Mouse (Mus musculus): ENCODE results near the gene Gpr182. TPM values are rescaled to one million over a fixed set of nuclear protein-coding genes. Genes with fewer than 3 reads are reported as not detected.
"Not testable (repeated sequence)": the region's sequence is repeated elsewhere in the genome, so short reads cannot be mapped to it uniquely, and the experiment has no call there.

The Gpr182 gene
- polyA plus RNA-seq (2015; fragmentation: Nextera tagmentation; extraction: Ambion mirVana) = 16.1 and 19.0 TPM in 2 replicates

DNA sequence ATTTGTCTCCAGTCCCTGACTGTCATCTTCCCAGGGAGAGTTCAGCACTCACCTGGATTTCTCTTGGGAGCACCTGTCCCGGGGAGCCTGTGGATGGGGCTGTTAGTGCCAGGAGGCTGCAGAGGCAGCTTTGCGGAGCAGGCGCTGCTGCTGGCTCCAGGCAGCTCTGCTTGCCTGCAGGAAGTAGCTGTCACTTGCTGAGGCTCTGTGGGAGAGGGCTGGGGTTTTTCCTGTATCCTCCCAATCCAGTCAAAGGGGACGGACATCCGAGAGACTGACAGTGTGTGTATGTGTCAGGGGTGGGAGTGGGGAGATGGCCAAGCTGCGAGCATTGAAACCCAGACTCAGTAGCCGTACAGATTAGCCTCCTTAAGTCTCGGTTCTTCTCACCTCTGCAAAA, at the start of gene Gpr182:
Gene Gpr182 (minus strand): TSS at position 185 of the 400 bp plus-strand sequence.
- Histone ChIP-seq H3K4me1 (ENCODE audit: control insufficient read depth, insufficient read depth, low read length) (peaks cover 2% of the 10 kb centered on the region; the same call in 1 of the 2 replicates), H3K9me3 (replicated peaks; ENCODE audit: control insufficient read depth, low read length) (no peaks in the 10 kb centered on the region), H3K4me3 (ENCODE audit: low read length) (peak within 1 kb of the TSS; percentile 33), H3K27ac (ENCODE audit: low read length) (peak within 1 kb of the TSS; percentile 17), H3K27me3 (ENCODE audit: control insufficient read depth, insufficient read depth, low read length) (no peaks in the 10 kb centered on the region), H3K36me3 (ENCODE audit: control insufficient read depth, insufficient read depth) (no peaks in the 10 kb centered on the region), H3K4me2 (ENCODE audit: low read depth, low read length) (peak within 1 kb of the TSS; percentile 35), H3K9ac (ENCODE audit: low read length) (peak within 1 kb of the TSS; percentile 60)
- peak; percentile 56; the same call in 1 of the 2 replicates for ATAC-seq (replicated peaks; ENCODE audit: extremely low read depth, insufficient read depth, low FRiP score)
- 39% methylated on average over 8 of the region's 8 CpGs for WGBS

GRCm38 (mm10) chr10:127800891-127801290, 49.4 kb upstream of the Gpr182 start, which contains the start of gene Rdh16:
TSS of gene Rdh16 (plus strand) at chr10:127801152.
- H3K9me3 ChIP-seq (replicated peaks; ENCODE audit: control insufficient read depth, low read length) = no peaks in the 10 kb centered on the region
- no peak for ATAC-seq (replicated peaks; ENCODE audit: extremely low read depth, insufficient read depth, low FRiP score)
- H3K4me1 ChIP-seq (ENCODE audit: control insufficient read depth, insufficient read depth, low read length) = no peaks in the 10 kb centered on the region
- H3K4me3 ChIP-seq (ENCODE audit: low read length) = no peak within 1 kb of the TSS
- 75% methylated on average over 6 of the region's 6 CpGs for WGBS
- no peak within 1 kb of the TSS for H3K9ac ChIP-seq (ENCODE audit: low read length)
- no peak within 1 kb of the TSS for H3K27ac ChIP-seq (ENCODE audit: low read length)
- no peaks in the 10 kb centered on the region for H3K36me3 ChIP-seq (ENCODE audit: control insufficient read depth, insufficient read depth)
- no peak within 1 kb of the TSS for H3K4me2 ChIP-seq (ENCODE audit: low read depth, low read length)
- no peaks in the 10 kb centered on the region for H3K27me3 ChIP-seq (ENCODE audit: control insufficient read depth, insufficient read depth, low read length)

GRCm38 (mm10) chr10:127799295-127799694, 47.8 kb upstream of the Gpr182 start:
- H3K27me3 ChIP-seq (ENCODE audit: control insufficient read depth, insufficient read depth, low read length) = no peaks in the 10 kb centered on the region
- no peaks in the 10 kb centered on the region for H3K4me1 ChIP-seq (ENCODE audit: control insufficient read depth, insufficient read depth, low read length)
- no peak overlapping the region for H3K9ac ChIP-seq (ENCODE audit: low read length)
- no peak overlapping the region for H3K4me3 ChIP-seq (ENCODE audit: low read length)
- H3K9me3 ChIP-seq (replicated peaks; ENCODE audit: control insufficient read depth, low read length) = no peaks in the 10 kb centered on the region
- no peaks in the 10 kb centered on the region for H3K36me3 ChIP-seq (ENCODE audit: control insufficient read depth, insufficient read depth)
- no peak for ATAC-seq (replicated peaks; ENCODE audit: extremely low read depth, insufficient read depth, low FRiP score)
- no peak overlapping the region for H3K27ac ChIP-seq (ENCODE audit: low read length)
- WGBS = 66% methylated on average over 1 of the region's 1 CpGs
- no peak overlapping the region for H3K4me2 ChIP-seq (ENCODE audit: low read depth, low read length)

DNA sequence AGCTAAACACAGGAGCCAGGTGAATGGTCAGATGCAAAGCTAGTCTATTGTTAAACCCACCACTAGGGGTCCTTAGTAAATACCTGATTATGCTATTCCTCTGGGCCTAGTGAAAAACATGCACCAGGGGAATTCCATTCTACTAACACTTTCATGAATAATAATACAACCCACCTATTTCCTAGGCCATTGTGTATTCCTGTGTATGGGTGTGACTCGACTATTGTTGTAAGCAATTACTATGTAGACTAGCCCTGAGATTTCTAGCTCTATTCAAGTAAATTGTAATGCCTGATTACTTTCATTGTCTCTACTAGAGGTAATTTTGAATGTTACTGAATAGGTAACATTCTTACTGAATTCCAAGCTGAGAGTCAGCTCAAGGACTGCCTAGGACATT, 33.9 kb upstream of the Gpr182 start:
- H3K27me3 ChIP-seq (ENCODE audit: control insufficient read depth, insufficient read depth, low read length); H3K9me3 ChIP-seq (replicated peaks; ENCODE audit: control insufficient read depth, low read length); H3K4me1 ChIP-seq (ENCODE audit: control insufficient read depth, insufficient read depth, low read length); H3K4me3 ChIP-seq (ENCODE audit: low read length); H3K9ac ChIP-seq (ENCODE audit: low read length); H3K27ac ChIP-seq (ENCODE audit: low read length); ATAC-seq (replicated peaks; ENCODE audit: extremely low read depth, insufficient read depth, low FRiP score); H3K4me2 ChIP-seq (ENCODE audit: low read depth, low read length); H3K36me3 ChIP-seq (ENCODE audit: control insufficient read depth, insufficient read depth): not testable (repeated sequence)
- 80% methylated on average over 1 of the region's 1 CpGs for WGBS

DNA sequence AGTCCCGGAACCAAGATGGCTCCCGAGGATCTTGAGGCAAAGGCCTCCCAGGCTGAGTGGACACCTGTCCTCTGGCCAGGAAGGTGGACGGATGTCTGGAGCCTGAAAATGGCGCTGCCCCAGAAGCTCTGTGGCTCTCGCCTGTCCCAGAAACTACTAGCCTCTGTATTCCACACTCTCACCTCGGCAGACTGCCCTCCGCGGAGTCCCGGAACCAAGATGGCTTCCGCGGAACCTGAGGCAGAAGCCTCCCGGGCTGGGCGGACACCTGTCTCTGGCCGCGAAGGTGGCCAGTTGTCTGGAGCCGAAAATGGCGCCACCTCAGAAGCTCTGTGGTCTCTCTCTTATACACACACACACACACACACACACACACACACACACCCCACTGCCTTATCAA, 30.8 kb upstream of the Gpr182 start:
- not testable (repeated sequence) for H3K4me2 ChIP-seq (ENCODE audit: low read depth, low read length); H3K9me3 ChIP-seq (replicated peaks; ENCODE audit: control insufficient read depth, low read length); H3K27me3 ChIP-seq (ENCODE audit: control insufficient read depth, insufficient read depth, low read length); ATAC-seq (replicated peaks; ENCODE audit: extremely low read depth, insufficient read depth, low FRiP score); H3K9ac ChIP-seq (ENCODE audit: low read length); H3K4me1 ChIP-seq (ENCODE audit: control insufficient read depth, insufficient read depth, low read length); H3K36me3 ChIP-seq (ENCODE audit: control insufficient read depth, insufficient read depth); H3K4me3 ChIP-seq (ENCODE audit: low read length); H3K27ac ChIP-seq (ENCODE audit: low read length)
- WGBS = 91% methylated on average over 17 of the region's 17 CpGs

- H3K9me3 ChIP-seq (replicated peaks; ENCODE audit: control insufficient read depth, low read length) = no peaks in the 10 kb centered on the region
- H3K4me3 ChIP-seq (ENCODE audit: low read length) = no peak within 1 kb of the TSS
- H3K36me3 ChIP-seq (ENCODE audit: control insufficient read depth, insufficient read depth) = no peaks in the 10 kb centered on the region
- WGBS = 57% methylated on average over 2 of the region's 2 CpGs
- no peak for ATAC-seq (replicated peaks; ENCODE audit: extremely low read depth, insufficient read depth, low FRiP score)
- H3K9ac ChIP-seq (ENCODE audit: low read length) = no peak within 1 kb of the TSS
- H3K4me1 ChIP-seq (ENCODE audit: control insufficient read depth, insufficient read depth, low read length) = no peaks in the 10 kb centered on the region
- H3K27ac ChIP-seq (ENCODE audit: low read length) = no peak within 1 kb of the TSS
- no peak within 1 kb of the TSS for H3K4me2 ChIP-seq (ENCODE audit: low read depth, low read length)
- no peaks in the 10 kb centered on the region for H3K27me3 ChIP-seq (ENCODE audit: control insufficient read depth, insufficient read depth, low read length)
These were observed 24.5 kb upstream of the Gpr182 start, which contains the start of gene Rdh9 for GRCm38 (mm10) chr10:127776011-127776410. TSS of gene Rdh9 (plus strand) at chr10:127776386.

DNA sequence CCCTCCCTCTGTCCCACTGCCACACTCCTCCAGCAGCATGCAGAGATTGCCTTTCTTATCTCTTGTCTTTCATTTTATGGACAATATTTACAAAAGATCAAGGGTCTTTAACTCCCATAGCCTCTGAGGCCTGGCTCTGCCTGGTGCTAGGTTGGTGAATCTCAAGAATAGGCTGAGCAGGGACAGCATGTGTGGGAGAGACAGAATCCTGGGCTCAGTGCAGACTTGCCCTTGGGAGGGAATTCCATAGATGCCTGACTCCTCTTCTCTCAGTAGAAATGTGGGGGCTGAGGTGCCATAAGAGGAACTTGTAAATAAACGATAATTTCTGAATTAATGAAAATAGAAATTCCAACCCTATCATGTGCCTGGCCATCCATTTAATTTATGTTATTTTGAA, 15.0 kb upstream of the Gpr182 start:
- WGBS = 77% methylated on average over 1 of the region's 1 CpGs
- Histone ChIP-seq H3K27ac (ENCODE audit: low read length) (no peak overlapping the region), H3K4me3 (ENCODE audit: low read length) (no peak overlapping the region), H3K36me3 (ENCODE audit: control insufficient read depth, insufficient read depth) (no peaks in the 10 kb centered on the region), H3K4me1 (ENCODE audit: control insufficient read depth, insufficient read depth, low read length) (no peaks in the 10 kb centered on the region), H3K9ac (ENCODE audit: low read length) (no peak overlapping the region), H3K27me3 (ENCODE audit: control insufficient read depth, insufficient read depth, low read length) (no peaks in the 10 kb centered on the region), H3K9me3 (replicated peaks; ENCODE audit: control insufficient read depth, low read length) (no peaks in the 10 kb centered on the region), H3K4me2 (ENCODE audit: low read depth, low read length) (no peak overlapping the region)
- no peak for ATAC-seq (replicated peaks; ENCODE audit: extremely low read depth, insufficient read depth, low FRiP score)

DNA sequence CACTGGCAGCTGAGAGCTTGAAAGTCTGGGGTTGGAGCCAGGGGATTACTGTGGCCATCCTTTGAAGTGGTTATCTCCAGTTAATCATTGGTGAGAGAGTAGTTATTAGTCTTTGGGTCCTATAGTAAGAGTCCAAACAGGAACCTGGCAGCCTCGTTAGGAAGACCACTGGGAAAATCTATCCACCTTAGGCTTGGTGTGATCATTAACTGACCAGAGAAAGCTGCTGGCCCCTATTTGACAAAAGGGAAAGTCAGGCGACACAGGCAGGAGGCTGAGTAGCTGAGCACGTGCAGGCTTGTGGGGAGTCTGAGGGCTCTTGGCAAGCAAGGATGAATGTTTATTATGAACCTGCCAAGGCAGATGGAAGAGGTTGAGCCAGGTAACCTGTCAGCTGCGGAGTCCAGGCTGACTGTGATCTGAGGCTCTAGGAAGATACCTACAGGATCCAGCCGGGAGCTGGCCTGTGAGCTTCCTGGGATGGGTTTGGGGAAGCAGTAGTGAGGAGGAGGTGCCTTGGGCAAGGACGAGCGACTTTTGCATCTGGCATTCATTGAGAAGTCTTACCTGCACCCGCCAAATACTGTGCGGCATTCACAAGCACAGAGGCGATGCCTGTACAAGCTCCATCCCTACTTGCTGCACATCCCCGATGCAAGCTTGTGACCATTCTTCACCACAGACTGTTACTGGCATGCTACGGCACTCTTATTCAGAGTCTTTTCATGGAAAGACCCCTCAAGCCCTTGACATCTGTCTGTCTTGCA, 12.6 kb upstream of the Gpr182 start:
- H3K9ac ChIP-seq (ENCODE audit: low read length) = no peak overlapping the region
- H3K9me3 ChIP-seq (replicated peaks; ENCODE audit: control insufficient read depth, low read length) = no peaks in the 10 kb centered on the region
- H3K4me1 ChIP-seq (ENCODE audit: control insufficient read depth, insufficient read depth, low read length) = no peaks in the 10 kb centered on the region
- no peak for ATAC-seq (replicated peaks; ENCODE audit: extremely low read depth, insufficient read depth, low FRiP score)
- H3K36me3 ChIP-seq (ENCODE audit: control insufficient read depth, insufficient read depth) = no peaks in the 10 kb centered on the region
- no peak overlapping the region for H3K4me3 ChIP-seq (ENCODE audit: low read length)
- 61% methylated on average over 12 of the region's 12 CpGs for WGBS
- no peak overlapping the region for H3K4me2 ChIP-seq (ENCODE audit: low read depth, low read length)
- no peaks in the 10 kb centered on the region for H3K27me3 ChIP-seq (ENCODE audit: control insufficient read depth, insufficient read depth, low read length)
- H3K27ac ChIP-seq (ENCODE audit: low read length) = no peak overlapping the region

- not testable (repeated sequence) for ATAC-seq (replicated peaks; ENCODE audit: extremely low read depth, insufficient read depth, low FRiP score); H3K4me2 ChIP-seq (ENCODE audit: low read depth, low read length)
- 83% methylated on average over 10 of the region's 10 CpGs for WGBS
These were observed 11.4 kb upstream of the Gpr182 start for GRCm38 (mm10) chr10:127762926-127763325.

More at GRCm38 (mm10) chr10:127762926-127763325, 11.4 kb upstream of the Gpr182 start:
- not testable (repeated sequence) for H3K27ac ChIP-seq (ENCODE audit: low read length); H3K4me3 ChIP-seq (ENCODE audit: low read length); H3K4me1 ChIP-seq (ENCODE audit: control insufficient read depth, insufficient read depth, low read length); H3K27me3 ChIP-seq (ENCODE audit: control insufficient read depth, insufficient read depth, low read length); H3K9ac ChIP-seq (ENCODE audit: low read length); H3K9me3 ChIP-seq (replicated peaks; ENCODE audit: control insufficient read depth, low read length); H3K36me3 ChIP-seq (ENCODE audit: control insufficient read depth, insufficient read depth)

Data from heart, embryonic 16.5 days (tissue).